Mouse (Mus musculus) brain, embryonic 14.5 days (tissue): Measurements from ENCODE around the gene Asb5.

ENCODE experiments used
- CTCF ChIP-seq: fragments of 200-500 bp; IDR thresholded peaks from 2 replicates; pipeline ENCODE4 v1.5.1; 2012; ENCODE audit warnings: inconsistent platforms, mild to moderate bottlenecking, moderate library complexity, borderline replicate concordance; ENCODE audit not compliant: insufficient read depth, insufficient read length; ENCODE audit errors: extremely low read depth
- POLR2A ChIP-seq: fragments of 200-500 bp; IDR thresholded peaks from 2 replicates; pipeline ENCODE4 v1.6.1; 2012; ENCODE audit warnings: mild to moderate bottlenecking, inconsistent platforms, borderline replicate concordance; ENCODE audit not compliant: poor library complexity, insufficient read depth, insufficient read length, severe bottlenecking; ENCODE audit errors: extremely low read depth

GRCm38 (mm10) chr8:54491934-54492333 lies 37.4 kb upstream of the Asb5 start:
- no peak for TF ChIP-seq CTCF
- no peak for TF ChIP-seq POLR2A
